Mouse (Mus musculus) midbrain, embryonic 15.5 days (tissue): ENCODE results near the gene Usp31. TPM values are rescaled to one million over a fixed set of nuclear protein-coding genes. Genes with fewer than 3 reads are reported as not detected.

Experiments used
- ATAC-seq: fragments of 200-750 bp; cut with Nextera tagmentation; replicated peaks from 2 replicates; pipeline ENCODE4 v1.8.0; 2017; ENCODE audit warnings: moderate TSS enrichment
- H3K27ac ChIP-seq: fragments of 300-500 bp; sonication (generic); 2 replicates; pipeline ENCODE4 v1.5.1; 2015; ENCODE audit warnings: mild to moderate bottlenecking, inconsistent platforms
- H3K27me3 ChIP-seq: fragments of 300-500 bp; sonication (generic); replicated peaks from 2 replicates; pipeline ENCODE4 v1.6.1; 2015; ENCODE audit warnings: inconsistent platforms
- H3K36me3 ChIP-seq: fragments of 300-500 bp; sonication (generic); replicated peaks from 2 replicates; pipeline ENCODE4 v1.6.1; 2015; ENCODE audit warnings: inconsistent platforms
- H3K4me1 ChIP-seq: fragments of 300-500 bp; sonication (generic); 2 replicates; pipeline ENCODE4 v1.6.1; 2015; ENCODE audit warnings: inconsistent platforms
- H3K4me2 ChIP-seq: fragments of 300-500 bp; sonication (generic); 2 replicates; pipeline ENCODE4 v1.6.1; 2015; ENCODE audit warnings: inconsistent platforms, mild to moderate bottlenecking, moderate library complexity
- H3K4me3 ChIP-seq: fragments of 300-500 bp; sonication (generic); 2 replicates; pipeline ENCODE4 v1.5.1; 2015; ENCODE audit warnings: mild to moderate bottlenecking, inconsistent platforms
- H3K9ac ChIP-seq: fragments of 300-500 bp; sonication (generic); 2 replicates; pipeline ENCODE4 v1.6.1; 2015; ENCODE audit warnings: mild to moderate bottlenecking, inconsistent platforms
- H3K9me3 ChIP-seq: fragments of 300-500 bp; sonication (generic); 2 replicates; pipeline ENCODE4 v1.6.1; 2016; ENCODE audit warnings: inconsistent platforms
- WGBS: fragments of 180-500 bp; shearing (Covaris S2); methylation state at CpG from one replicate; pipeline ENCODE4 v1.1.7; 2015; ENCODE audit warnings: mixed read lengths; 5-methylcytosine and 5-hydroxymethylcytosine counted together
- polyA plus RNA-seq: library from polyadenylated mRNA; unstranded; fragments of >200 nt; fragmentation: Nextera tagmentation; extraction: Ambion mirVana; gene quantifications from 2 replicates; pipeline ENCODE4 v1.2.1, GENCODE M21; 2015

Usp31 gene
- polyA plus RNA-seq, 1 experiment from 2014 or later, result 3.1 TPM

- H3K27me3 ChIP-seq, result no peaks in the 10 kb centered on the region
- H3K4me3 ChIP-seq, result no peak overlapping the region
- H3K27ac ChIP-seq, result no peak overlapping the region
- H3K4me2 ChIP-seq, result no peak overlapping the region
- peak; percentile 66; the same call in 1 of the 2 replicates for ATAC-seq
- no peaks in the 10 kb centered on the region for H3K36me3 ChIP-seq
- H3K4me1 ChIP-seq, result 0 out of 2 replicates have a peak, but pooled peaks cover 5% of the 10 kb centered on the region
- no peak overlapping the region for H3K9ac ChIP-seq
- WGBS, result 57% methylated on average over 12 of the region's 12 CpGs
- no peaks in the 10 kb centered on the region for H3K9me3 ChIP-seq
These were observed 65.9 kb downstream of the Usp31 start for GRCm38 (mm10) chr7:121640998-121641762.

GRCm38 (mm10) chr7:121636732-121637131, 70.3 kb downstream of the Usp31 start:
- no peak overlapping the region for H3K4me2 ChIP-seq
- no peaks in the 10 kb centered on the region for H3K9me3 ChIP-seq
- ATAC-seq, result no peak
- no peaks in the 10 kb centered on the region for H3K36me3 ChIP-seq
- 0 out of 2 replicates have a peak, but pooled peaks cover 5% of the 10 kb centered on the region for H3K4me1 ChIP-seq
- 89% methylated on average over 5 of the region's 5 CpGs for WGBS
- no peaks in the 10 kb centered on the region for H3K27me3 ChIP-seq
- no peak overlapping the region for H3K4me3 ChIP-seq
- no peak overlapping the region for H3K9ac ChIP-seq
- H3K27ac ChIP-seq, result no peak overlapping the region

GRCm38 (mm10) chr7:121634236-121634635, 72.8 kb downstream of the Usp31 start:
- Histone ChIP-seq H3K4me2 (no peak overlapping the region), H3K9ac (no peak overlapping the region), H3K4me1 (0 out of 2 replicates have a peak, but pooled peaks cover 3% of the 10 kb centered on the region), H3K27me3 (no peaks in the 10 kb centered on the region), H3K4me3 (no peak overlapping the region), H3K36me3 (no peaks in the 10 kb centered on the region), H3K27ac (no peak overlapping the region), H3K9me3 (no peaks in the 10 kb centered on the region)
- 64% methylated on average over 3 of the region's 3 CpGs for WGBS
- no peak for ATAC-seq

GRCm38 (mm10) chr7:121622835-121623420, 84.1 kb downstream of the Usp31 start:
- WGBS, result 53% methylated on average over 9 of the region's 9 CpGs
- Histone ChIP-seq H3K36me3 (no peaks in the 10 kb centered on the region), H3K9ac (no peak overlapping the region), H3K9me3 (no peaks in the 10 kb centered on the region), H3K27ac (peak overlapping the region; percentile 39; the same call in 1 of the 2 replicates), H3K4me3 (no peak overlapping the region), H3K4me2 (no peak overlapping the region), H3K4me1 (peaks cover 12% of the 10 kb centered on the region), H3K27me3 (no peaks in the 10 kb centered on the region)
- ATAC-seq, result no peak; the same call in 1 of the 2 replicates

- 35% methylated on average over 6 of the region's 6 CpGs for WGBS
- peaks cover 12% of the 10 kb centered on the region for H3K4me1 ChIP-seq
- H3K4me2 ChIP-seq, result 0 out of 2 replicates have a peak overlapping the region, but pooled peaks have one; percentile 4
- no peaks in the 10 kb centered on the region for H3K36me3 ChIP-seq
- peak; percentile 63; the same call in 1 of the 2 replicates for ATAC-seq
- peak overlapping the region; percentile 39 for H3K27ac ChIP-seq
- no peaks in the 10 kb centered on the region for H3K9me3 ChIP-seq
- H3K27me3 ChIP-seq, result no peaks in the 10 kb centered on the region
- H3K4me3 ChIP-seq, result no peak overlapping the region
- H3K9ac ChIP-seq, result no peak overlapping the region
These were observed 84.6 kb downstream of the Usp31 start for GRCm38 (mm10) chr7:121622433-121622832.

GRCm38 (mm10) chr7:121601697-121602096, 105.4 kb downstream of the Usp31 start:
- Histone ChIP-seq H3K27me3 (no peaks in the 10 kb centered on the region), H3K4me3 (no peak overlapping the region), H3K4me2 (no peak overlapping the region), H3K27ac (no peak overlapping the region), H3K9ac (no peak overlapping the region), H3K36me3 (no peaks in the 10 kb centered on the region), H3K9me3 (no peaks in the 10 kb centered on the region), H3K4me1 (no peaks in the 10 kb centered on the region)
- ATAC-seq, result no peak
- 24% methylated on average over 4 of the region's 4 CpGs for WGBS

GRCm38 (mm10) chr7:121596401-121596800, 110.7 kb downstream of the Usp31 start:
- H3K4me2 ChIP-seq, result no peak overlapping the region
- H3K27me3 ChIP-seq, result no peaks in the 10 kb centered on the region
- no peak overlapping the region for H3K4me3 ChIP-seq
- H3K27ac ChIP-seq, result no peak overlapping the region
- no peaks in the 10 kb centered on the region for H3K9me3 ChIP-seq
- ATAC-seq, result no peak
- H3K9ac ChIP-seq, result no peak overlapping the region
- 72% methylated on average over 3 of the region's 3 CpGs for WGBS
- H3K36me3 ChIP-seq, result no peaks in the 10 kb centered on the region
- H3K4me1 ChIP-seq, result no peaks in the 10 kb centered on the region

GRCm38 (mm10) chr7:121595496-121595895, 111.6 kb downstream of the Usp31 start:
- Histone ChIP-seq H3K27me3 (no peaks in the 10 kb centered on the region), H3K4me1 (no peaks in the 10 kb centered on the region), H3K27ac (no peak overlapping the region), H3K9me3 (no peaks in the 10 kb centered on the region), H3K4me3 (no peak overlapping the region), H3K4me2 (no peak overlapping the region), H3K36me3 (no peaks in the 10 kb centered on the region), H3K9ac (no peak overlapping the region)
- no peak for ATAC-seq
- 77% methylated on average over 4 of the region's 4 CpGs for WGBS

GRCm38 (mm10) chr7:121595085-121595484, 112.0 kb downstream of the Usp31 start:
- no peak overlapping the region for H3K27ac ChIP-seq
- no peaks in the 10 kb centered on the region for H3K9me3 ChIP-seq
- no peak overlapping the region for H3K9ac ChIP-seq
- no peak for ATAC-seq
- 87% methylated on average over 5 of the region's 5 CpGs for WGBS
- no peak overlapping the region for H3K4me3 ChIP-seq
- H3K27me3 ChIP-seq, result no peaks in the 10 kb centered on the region
- no peak overlapping the region for H3K4me2 ChIP-seq
- no peaks in the 10 kb centered on the region for H3K36me3 ChIP-seq
- no peaks in the 10 kb centered on the region for H3K4me1 ChIP-seq

GRCm38 (mm10) chr7:121594623-121595022, 112.4 kb downstream of the Usp31 start:
- Histone ChIP-seq H3K4me2 (no peak overlapping the region), H3K4me3 (no peak overlapping the region), H3K36me3 (no peaks in the 10 kb centered on the region), H3K9ac (no peak overlapping the region), H3K27ac (no peak overlapping the region), H3K27me3 (no peaks in the 10 kb centered on the region), H3K4me1 (no peaks in the 10 kb centered on the region), H3K9me3 (no peaks in the 10 kb centered on the region)
- ATAC-seq, result no peak
- 92% methylated on average over 1 of the region's 1 CpGs for WGBS
